Mouse (Mus musculus) urinary bladder, postnatal 36 days (tissue): ENCODE data around the gene Foxn3.

Source experiments
- DNase-seq, 2 experiments: peaks; one replicate each; pipeline ENCODE4 v3.0.0; 2022; ENCODE audit warnings: low spot score in 2 of 2, mixed read lengths in 1 of 2

Foxn3 gene

GRCm38 (mm10) chr12:99418476-99419395 is 144.6 kb downstream of the Foxn3 start:
- DNase-seq, result no peak

DNA sequence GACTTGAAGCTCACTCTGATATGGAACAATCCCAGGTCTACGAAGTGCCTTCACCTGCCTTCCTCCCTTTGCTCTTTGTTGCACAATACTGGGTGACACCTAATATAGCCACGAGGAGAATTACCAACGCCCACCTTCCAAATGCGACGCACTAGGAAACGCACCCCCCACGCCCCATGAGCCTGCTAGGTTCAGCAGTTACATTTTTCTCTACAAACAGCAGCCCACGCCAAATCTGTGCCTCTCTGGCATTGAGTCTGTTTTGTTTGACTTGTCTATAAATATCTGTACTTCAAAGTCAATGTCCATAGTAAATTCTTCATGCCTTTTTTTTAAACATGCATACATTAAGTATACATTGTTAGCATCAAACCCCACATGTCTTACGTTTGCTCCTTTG is 145.5 kb downstream of the Foxn3 start:
- DNase-seq, result no peak

DNA sequence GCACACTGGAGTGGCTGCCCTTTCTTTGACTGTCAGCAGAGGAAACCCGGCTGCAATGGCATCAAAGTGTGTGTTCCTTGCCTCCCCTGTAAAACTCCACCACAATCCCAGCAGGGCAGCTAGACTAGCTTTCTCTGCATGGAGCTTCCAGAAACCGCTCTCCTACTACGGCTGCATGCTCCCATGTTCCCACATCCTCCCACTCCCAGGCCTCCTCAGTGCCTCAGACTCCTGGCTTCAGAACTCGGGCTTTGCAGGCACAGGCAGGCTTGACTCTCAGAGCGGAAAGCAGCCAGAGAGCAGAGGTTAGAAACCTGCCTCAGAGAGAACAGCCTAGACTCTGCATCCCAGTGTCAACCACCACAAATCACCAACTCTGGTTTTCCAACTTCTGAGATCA is 147.8 kb downstream of the Foxn3 start:
- no peak for DNase-seq

GRCm38 (mm10) chr12:99412496-99412895 is 150.9 kb downstream of the Foxn3 start:
- no peak for DNase-seq

GRCm38 (mm10) chr12:99412034-99412433 is 151.3 kb downstream of the Foxn3 start:
- DNase-seq, result no peak

- no peak for DNase-seq
Observed at GRCm38 (mm10) chr12:99408651-99409050, 154.7 kb downstream of the Foxn3 start.

GRCm38 (mm10) chr12:99408089-99408488 is 155.3 kb downstream of the Foxn3 start:
- no peak for DNase-seq

- DNase-seq, result no peak
Observed at GRCm38 (mm10) chr12:99407318-99407716, 156.1 kb downstream of the Foxn3 start.

GRCm38 (mm10) chr12:99406697-99407317 is 156.6 kb downstream of the Foxn3 start:
- DNase-seq, result no peak

DNA sequence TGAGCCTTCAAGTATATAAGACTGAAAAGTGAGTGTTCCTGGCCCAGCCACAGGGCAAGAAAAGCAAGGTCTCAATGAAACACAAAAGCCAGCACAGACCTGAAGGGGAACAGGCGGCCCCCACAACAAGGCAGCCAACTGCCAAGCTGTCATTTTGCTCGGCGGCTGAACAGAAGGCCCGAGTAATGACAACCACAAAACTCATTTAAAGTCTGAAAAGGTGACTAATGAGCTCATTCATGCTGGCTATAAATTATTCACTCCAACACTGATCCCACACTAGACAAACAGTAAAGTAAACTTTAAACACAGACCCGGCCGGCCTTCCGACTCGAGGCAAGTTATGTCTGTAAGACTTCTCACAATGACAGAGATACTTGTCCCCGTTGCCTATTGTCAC is 157.1 kb downstream of the Foxn3 start:
- DNase-seq, result no peak

DNA sequence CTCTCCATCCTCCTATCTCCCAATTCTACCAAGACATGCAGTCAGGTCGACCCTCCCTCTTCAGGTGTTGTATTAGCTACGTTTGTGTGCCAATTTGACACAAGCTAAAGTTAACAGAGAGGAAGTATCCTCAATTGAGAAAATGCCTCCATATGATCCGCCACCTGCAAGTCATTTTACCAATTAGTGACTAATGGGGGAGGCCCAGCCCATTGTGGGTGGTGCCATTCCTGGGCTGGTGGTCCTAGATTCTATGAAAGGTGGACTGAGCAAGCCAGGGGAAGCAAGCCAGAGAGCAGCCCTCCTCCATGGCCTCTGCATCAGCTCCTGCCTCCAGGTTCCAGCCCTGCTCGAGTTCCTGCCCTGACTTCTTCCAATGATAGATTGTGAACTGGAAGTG is 158.0 kb downstream of the Foxn3 start:
- no peak for DNase-seq

- DNase-seq, result no peak
Observed at GRCm38 (mm10) chr12:99403004-99403403, 160.4 kb downstream of the Foxn3 start.

DNA sequence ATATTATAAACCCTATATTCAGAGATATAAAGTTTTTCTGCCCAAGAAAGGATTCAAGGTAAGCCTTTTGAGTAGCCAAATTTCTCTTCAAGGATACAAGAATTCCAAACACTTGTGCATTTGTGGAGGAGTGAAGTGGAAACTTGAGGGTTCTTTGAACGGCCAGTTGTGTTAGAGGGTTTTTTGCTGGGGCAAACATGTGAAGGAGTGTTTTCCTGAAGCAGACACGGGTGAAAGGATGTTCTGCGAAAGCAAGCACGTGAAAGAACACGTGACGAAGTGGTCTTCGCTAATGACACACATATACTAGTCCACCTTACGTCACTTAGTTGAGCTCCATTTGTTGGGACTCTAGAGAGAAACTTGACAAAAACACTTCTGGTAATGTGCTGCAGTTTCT is 162.5 kb downstream of the Foxn3 start:
- no peak for DNase-seq

DNA sequence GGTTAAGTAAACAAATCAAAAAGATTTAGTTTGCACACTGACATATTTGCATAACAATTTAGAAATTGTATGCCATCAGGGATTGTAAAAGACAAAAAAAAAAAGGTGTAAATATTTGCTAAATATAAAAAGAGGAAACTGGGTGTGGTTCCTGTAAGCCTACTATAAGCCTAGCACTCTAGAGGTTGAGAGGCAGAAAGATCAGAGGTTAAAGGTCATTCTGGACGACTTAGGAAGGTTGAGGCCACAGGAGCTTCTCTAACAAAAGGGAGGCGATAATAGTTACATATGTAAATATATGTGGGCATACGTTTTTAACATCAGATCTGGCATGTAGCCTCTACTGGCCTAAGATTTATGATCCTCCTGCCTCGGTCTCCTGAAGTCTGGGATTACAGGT is 163.8 kb downstream of the Foxn3 start:
- DNase-seq, result no peak

DNA sequence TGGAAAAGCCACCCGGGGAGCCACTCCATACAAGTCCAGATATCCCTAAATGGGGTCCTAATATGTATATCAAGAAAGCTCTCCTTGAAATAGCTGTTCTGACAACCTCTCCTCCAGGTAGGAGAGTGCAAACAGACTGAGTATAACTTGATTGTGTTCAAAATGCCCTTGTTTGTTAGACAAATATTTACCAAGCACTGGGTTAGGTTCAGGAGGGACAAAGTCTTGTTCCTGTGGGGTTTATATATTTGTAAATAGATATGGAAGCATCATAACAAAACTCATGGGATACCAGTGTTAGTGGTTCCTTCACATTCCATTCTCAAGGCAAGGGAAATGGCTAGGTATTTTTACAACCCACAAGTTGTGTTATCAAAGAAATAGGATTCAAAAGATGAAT is 166.9 kb downstream of the Foxn3 start:
- DNase-seq, result no peak

- no peak for DNase-seq
Observed at GRCm38 (mm10) chr12:99395082-99395481, 168.3 kb downstream of the Foxn3 start.

- no peak for DNase-seq
Observed at GRCm38 (mm10) chr12:99394676-99395075, 168.7 kb downstream of the Foxn3 start.

GRCm38 (mm10) chr12:99393867-99394630 is 169.3 kb downstream of the Foxn3 start:
- DNase-seq, result no peak

- DNase-seq, result peak; percentile 77 to 90
Observed at GRCm38 (mm10) chr12:99392944-99393866, 170.2 kb downstream of the Foxn3 start.

DNA sequence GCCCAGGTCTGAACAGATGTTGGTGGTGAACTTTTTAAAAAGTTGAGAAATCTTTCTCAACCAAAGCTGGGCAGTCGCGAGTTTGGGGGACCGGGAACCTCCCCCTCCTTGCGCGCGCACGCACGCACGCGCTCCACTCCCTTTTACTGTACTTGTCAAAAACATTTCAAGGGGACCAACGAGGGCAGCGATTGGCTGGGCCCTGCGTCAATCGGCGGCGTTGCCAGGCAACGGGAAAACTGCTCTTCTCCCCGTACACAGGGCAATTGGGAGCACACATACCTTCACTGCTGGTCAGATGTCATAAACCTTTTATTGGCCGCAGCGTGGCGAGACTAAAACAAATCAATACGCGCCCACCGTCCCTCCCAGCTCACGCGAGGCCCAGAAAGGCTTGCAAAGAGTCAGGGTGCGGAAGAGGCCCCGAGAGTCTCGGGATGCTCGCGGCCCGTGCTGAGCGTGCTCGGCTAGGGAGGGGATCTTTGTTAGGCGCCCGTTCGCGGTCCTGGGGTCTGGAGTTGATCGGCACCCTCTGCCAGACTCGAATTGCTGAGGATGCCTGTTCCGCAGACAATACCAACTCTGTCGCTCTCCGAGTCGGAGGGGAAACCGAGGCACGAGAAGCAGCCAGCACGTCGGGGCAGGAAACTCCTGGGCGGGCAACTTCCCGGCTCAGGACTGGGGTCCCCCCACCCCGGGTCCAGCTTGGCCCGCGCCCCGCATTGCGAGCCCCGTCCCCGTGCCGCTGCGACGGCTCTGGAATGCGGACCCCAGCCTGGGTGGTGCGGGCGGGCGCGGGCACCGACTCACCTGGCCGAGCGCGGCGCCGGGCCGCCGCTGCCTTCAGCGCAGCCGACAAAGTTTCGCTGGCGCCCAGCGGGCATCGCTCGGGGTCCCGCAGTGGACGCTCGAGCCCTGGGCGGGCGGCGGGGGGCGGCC is 171.2 kb downstream of the Foxn3 start:
- DNase-seq, result peak; percentile 100
